Mouse (Mus musculus): Measurements from ENCODE around the gene Ttll4.

DNA sequence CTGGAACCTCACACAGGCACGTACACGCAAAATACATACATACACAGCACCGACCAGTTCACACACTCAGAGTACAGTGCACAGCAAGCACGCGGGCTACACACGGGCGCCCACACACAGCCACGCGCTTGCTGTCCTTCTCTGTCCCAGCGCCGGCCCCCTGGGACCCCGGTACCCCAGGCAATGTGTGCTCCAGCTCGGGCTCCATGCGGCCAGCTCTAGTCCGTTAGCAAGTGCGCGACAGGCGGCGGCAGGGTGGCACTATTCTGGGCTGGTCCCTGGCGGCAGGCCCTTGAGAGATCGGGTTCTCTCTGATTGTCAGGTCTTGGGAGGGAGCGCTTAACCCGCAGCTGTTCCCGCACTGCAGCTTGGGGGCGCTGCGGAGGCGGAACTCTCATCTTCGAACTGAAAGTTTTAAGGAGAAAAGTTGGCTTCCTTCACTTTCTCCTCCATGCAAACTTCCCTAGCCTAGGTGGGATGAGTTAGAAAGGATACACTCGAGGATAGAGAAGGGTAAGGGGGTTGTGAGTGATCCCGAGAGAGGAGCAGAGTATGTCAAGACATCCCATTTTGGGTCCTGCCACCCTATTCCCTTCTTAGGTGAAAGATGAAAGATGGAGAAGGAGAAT, 87.2 kb downstream of the Ttll4 start, which contains the start of gene Prkag3:
- TF ChIP-seq GATA1 (IDR thresholded peaks at IDR 0.05; ENCODE audit: low read length) (no peak), TAL1 (IDR thresholded peaks at IDR 0.05; ENCODE audit: low read length) (no peak)
